Mouse (Mus musculus) bone marrow, adult 2 months (tissue): ENCODE results near the gene G430095P16Rik. TPM values are rescaled to one million over a fixed set of nuclear protein-coding genes. Genes with fewer than 3 reads are reported as not detected.
A peak's percentile ranks its signal among the peaks of the same experiment; 100 is the strongest.

Source experiments
- H3K27ac ChIP-seq: fragments of 200-500 bp; 2 replicates; pipeline ENCODE4 v1.5.1; 2012; ENCODE audit warnings: low read depth, mild to moderate bottlenecking, control low read depth, inconsistent platforms, low read length; ENCODE audit not compliant: control insufficient read depth, poor library complexity, insufficient read depth
- H3K4me1 ChIP-seq: fragments of 200-500 bp; 2 replicates; pipeline ENCODE4 v1.6.1; 2011; ENCODE audit warnings: low read length; ENCODE audit not compliant: control insufficient read depth, insufficient read depth
- H3K4me3 ChIP-seq: fragments of 200-500 bp; replicated peaks from 2 replicates; pipeline ENCODE3; 2011; ENCODE audit warnings: mild to moderate bottlenecking, low read depth, low read length, control low read depth; ENCODE audit not compliant: control insufficient read depth
- CTCF ChIP-seq: fragments of 200-500 bp; IDR thresholded peaks from 2 replicates; pipeline ENCODE4 v1.5.1; 2011; ENCODE audit warnings: low read length, control low read depth; ENCODE audit not compliant: control insufficient read depth, insufficient read depth
- POLR2A ChIP-seq: fragments of 200-500 bp; IDR thresholded peaks from 2 replicates; pipeline ENCODE4 v1.6.1; 2011; ENCODE audit warnings: low read depth, mild to moderate bottlenecking, control low read depth, low read length, borderline replicate concordance; ENCODE audit not compliant: control insufficient read depth
- WGBS: fragments of 180-500 bp; shearing (Covaris S2); methylation state at CpG from one replicate; pipeline ENCODE4 v1.1.7; 2018; 5-methylcytosine and 5-hydroxymethylcytosine counted together
- polyA plus RNA-seq: library from polyadenylated mRNA; stranded (reverse); fragments of >200 nt; gene quantifications from 2 replicates; pipeline ENCODE4 v1.2.4, GENCODE M21; 2011; ENCODE audit warnings: low replicate concordance; ENCODE audit not compliant: missing spikeins, insufficient read depth, insufficient read length

G430095P16Rik gene
- polyA plus RNA-seq, 1 experiment = 27.2 TPM

- Histone ChIP-seq H3K4me1 (peaks cover 4% of the 10 kb centered on the region; the same call in 1 of the 2 replicates), H3K4me3 (peak within 1 kb of the TSS; percentile 78), H3K27ac (peak within 1 kb of the TSS; percentile 89)
- TF ChIP-seq POLR2A = peak; percentile 69; the same call in 1 of the 2 replicates
- no peak for TF ChIP-seq CTCF
- WGBS = under 1% methylated on average over 37 of the region's 37 CpGs
Observed at GRCm38 (mm10) chr8:84687705-84688100, 35.1 kb upstream of the G430095P16Rik start, which contains the start of gene Nacc1. Gene Nacc1 (minus strand): TSS chr8:84687862.

GRCm38 (mm10) chr8:84689091-84689915 is 33.5 kb upstream of the G430095P16Rik start:
- no peak overlapping the region for H3K27ac ChIP-seq
- peak overlapping the region; percentile 66 for H3K4me3 ChIP-seq
- H3K4me1 ChIP-seq = peaks cover 4% of the 10 kb centered on the region; the same call in 1 of the 2 replicates
- no peak for TF ChIP-seq CTCF
- TF ChIP-seq POLR2A = no peak
- under 1% methylated on average over 47 of the region's 47 CpGs for WGBS

- peaks cover 5% of the 10 kb centered on the region for H3K4me1 ChIP-seq
- H3K4me3 ChIP-seq = no peak overlapping the region
- TF ChIP-seq POLR2A (no peak), CTCF (no peak)
- H3K27ac ChIP-seq = no peak overlapping the region
- WGBS = 87% methylated on average over 4 of the region's 4 CpGs
Observed at GRCm38 (mm10) chr8:84693332-84693731, 29.5 kb upstream of the G430095P16Rik start.

- peaks cover 16% of the 10 kb centered on the region for H3K4me1 ChIP-seq
- H3K4me3 ChIP-seq = no peak overlapping the region
- 87% methylated on average over 6 of the region's 6 CpGs for WGBS
- no peak for TF ChIP-seq CTCF
- no peak for TF ChIP-seq POLR2A
- no peak overlapping the region for H3K27ac ChIP-seq
Observed at GRCm38 (mm10) chr8:84695140-84695539, 27.7 kb upstream of the G430095P16Rik start.

GRCm38 (mm10) chr8:84697166-84698130 is 25.4 kb upstream of the G430095P16Rik start:
- 71% methylated on average over 14 of the region's 14 CpGs for WGBS
- TF ChIP-seq CTCF (0 out of 2 replicates have a peak, but pooled peaks have one; percentile 11), POLR2A (no peak)
- peaks cover 19% of the 10 kb centered on the region for H3K4me1 ChIP-seq
- H3K27ac ChIP-seq = peak overlapping the region; percentile 73; the same call in 1 of the 2 replicates
- H3K4me3 ChIP-seq = no peak overlapping the region

GRCm38 (mm10) chr8:84698288-84698687 is 24.5 kb upstream of the G430095P16Rik start:
- WGBS = 70% methylated on average over 5 of the region's 5 CpGs
- H3K27ac ChIP-seq = peak overlapping the region; percentile 73

GRCm38 (mm10) chr8:84698929-84699401 is 23.8 kb upstream of the G430095P16Rik start:
- WGBS = 49% methylated on average over 9 of the region's 9 CpGs
- TF ChIP-seq POLR2A (no peak), CTCF (no peak)
- H3K4me3 ChIP-seq = no peak overlapping the region
- peaks cover 27% of the 10 kb centered on the region for H3K4me1 ChIP-seq
- H3K27ac ChIP-seq = peak overlapping the region; percentile 73

More at GRCm38 (mm10) chr8:84698288-84698687, 24.5 kb upstream of the G430095P16Rik start:
- Histone ChIP-seq H3K4me3 (no peak overlapping the region), H3K4me1 (peaks cover 23% of the 10 kb centered on the region)
- TF ChIP-seq POLR2A (no peak), CTCF (no peak)

GRCm38 (mm10) chr8:84699861-84700322 is 22.9 kb upstream of the G430095P16Rik start:
- WGBS = 6% methylated on average over 7 of the region's 7 CpGs
- H3K4me3 ChIP-seq = peak overlapping the region; percentile 1
- peak overlapping the region; percentile 73 for H3K27ac ChIP-seq
- TF ChIP-seq CTCF (peak; percentile 67), POLR2A (no peak)
- H3K4me1 ChIP-seq = peaks cover 27% of the 10 kb centered on the region
